Mouse (Mus musculus) erythroblast, embryonic 14.5 days (primary cell): ENCODE measurements around the gene Gpr107.

Source experiments
- GATA1 ChIP-seq: IDR thresholded peaks from 2 replicates; pipeline ENCODE4 v1.6.1; 2012; ENCODE audit warnings: low read length, inconsistent platforms, mixed read lengths
- TAL1 ChIP-seq: IDR thresholded peaks from 3 replicates; pipeline ENCODE4 v1.6.1; 2012; ENCODE audit warnings: low read length, inconsistent platforms, mixed read lengths

GRCm38 (mm10) chr2:31239833-31240232 lies 87.7 kb downstream of the Gpr107 start:
- no peak for TF ChIP-seq GATA1
- no peak for TF ChIP-seq TAL1
